Mouse (Mus musculus): ENCODE measurements around the gene Gcnt1.

DNA sequence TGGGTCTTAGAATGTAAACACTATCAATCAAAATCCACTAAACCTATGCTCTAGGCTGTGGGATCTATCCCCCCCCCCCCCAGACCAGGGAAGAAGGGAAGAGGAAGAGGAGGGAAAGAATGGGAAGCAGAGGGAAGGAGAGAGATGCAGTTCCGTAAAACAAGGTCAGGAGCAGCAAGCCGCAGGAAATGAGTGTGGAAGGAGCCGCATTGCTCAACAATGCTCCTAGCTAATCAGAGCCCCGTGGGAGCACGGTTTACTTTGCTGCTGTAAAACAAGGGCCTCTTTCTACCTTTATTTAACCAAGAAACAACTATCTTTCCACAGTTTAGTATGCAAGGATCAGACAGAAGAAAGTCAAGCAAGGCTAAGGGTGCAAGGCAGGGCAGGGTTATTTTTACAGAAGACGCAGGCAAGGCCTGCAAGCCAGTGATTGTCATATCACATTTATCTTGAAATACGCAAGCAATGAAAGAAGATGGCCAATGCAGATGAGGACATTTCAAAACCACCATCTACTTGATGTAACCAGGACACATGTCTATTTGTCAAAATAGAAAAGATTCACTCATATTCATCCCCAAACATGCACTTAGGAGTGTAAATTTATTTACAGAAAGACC, 35.5 kb downstream of the Gcnt1 start:
- no peak for TF ChIP-seq POLR2A (IDR thresholded peaks at IDR 0.05; ENCODE audit: low read depth, low read length)
- no peak for TF ChIP-seq CTCF (IDR thresholded peaks at IDR 0.05; ENCODE audit: borderline replicate concordance, insufficient read depth, low read length)
